8 mouse cellular contexts compared by ENCODE assay signal in genomic region chr12:16568496-16568895, GRCm38 (mm10). TPM values are rescaled to one million over a fixed set of nuclear protein-coding genes. Genes with fewer than 3 reads are reported as not detected.
DNase-seq lines count a peak whose midpoint lies in the region; ATAC-seq and TF ChIP-seq lines count a peak whose summit lies in the region.
"Had no signal": no experiment of that assay in that cellular context is flagged by ENCODE, and none has a peak within 500 bp of the region (broad histone marks: within the 10 kb centered on the region; RNA-seq: fewer than 3 reads in every experiment).

No protein-coding gene starts in this region.

- H3K4me3 ChIP-seq in C2C12 (ENCODE audit: insufficient read depth, poor library complexity, severe bottlenecking) (no peak overlapping the region), ES-E14 (ENCODE audit: insufficient read depth in 1 of 2, low read depth in 1 of 2, low read length in 2 of 2, poor library complexity in 1 of 2, severe bottlenecking in 1 of 2) (no peak overlapping the region)
- H3K4me3 ChIP-seq in kidney, postnatal 0 days (replicated peaks; ENCODE audit: low read depth, low read length) = no peak overlapping the region
- no peak overlapping the region for H3K4me3 ChIP-seq in lung, postnatal 0 days (ENCODE audit: low read depth, low read length)
- H3K4me3 ChIP-seq: heart, embryonic 13.5 days had no signal

- no peaks in the 10 kb centered on the region for H3K79me3 ChIP-seq in C2C12 (ENCODE audit: low read depth)

- no peak overlapping the region for H3K9ac ChIP-seq in ES-E14 (ENCODE audit: insufficient read depth, low read depth, low read length, poor library complexity, severe bottlenecking)
- H3K9ac ChIP-seq in kidney, postnatal 0 days (ENCODE audit: low read depth, low read length) = no peak overlapping the region
- H3K9ac ChIP-seq in lung, postnatal 0 days (replicated peaks; ENCODE audit: low read depth) = no peak overlapping the region

- no peaks in the 10 kb centered on the region for H3K36me3 ChIP-seq in C2C12 (ENCODE audit: control insufficient read depth, insufficient read depth)
- peaks cover 44% of the 10 kb centered on the region for H3K36me3 ChIP-seq in ES-E14 (ENCODE audit: control insufficient read depth, insufficient read depth, low read length, poor library complexity, severe bottlenecking)
- H3K36me3 ChIP-seq in kidney, postnatal 0 days (ENCODE audit: insufficient read depth, low read length) = 0 out of 2 replicates have a peak, but pooled peaks cover 20% of the 10 kb centered on the region
- peaks cover 16% of the 10 kb centered on the region for H3K36me3 ChIP-seq in lung, postnatal 0 days (ENCODE audit: insufficient read depth, low read length)

- no peaks in the 10 kb centered on the region for H3K27me3 ChIP-seq in C2C12 (ENCODE audit: control insufficient read depth, insufficient read depth, insufficient read length)
- no peaks in the 10 kb centered on the region for H3K27me3 ChIP-seq in kidney, postnatal 0 days (ENCODE audit: insufficient read depth, low read length)
- no peaks in the 10 kb centered on the region for H3K27me3 ChIP-seq in lung, postnatal 0 days (replicated peaks; ENCODE audit: insufficient read depth, low read length)
- H3K27me3 ChIP-seq: heart, embryonic 13.5 days had no signal

- H3ac ChIP-seq in C2C12 (ENCODE audit: control insufficient read depth, insufficient read length, low read depth) = no peak overlapping the region

- no peaks in the 10 kb centered on the region for H3K79me2 ChIP-seq in C2C12 (ENCODE audit: control insufficient read depth, insufficient read depth)

- H3K4me2 ChIP-seq in kidney, postnatal 0 days (ENCODE audit: low read length) = no peak overlapping the region
- H3K4me2 ChIP-seq in lung, postnatal 0 days (replicated peaks; ENCODE audit: low read depth, low read length) = no peak overlapping the region
- H3K4me2 ChIP-seq: heart, embryonic 13.5 days had no signal

- no peak for TF ChIP-seq EP300 in lung, postnatal 0 days (IDR thresholded peaks at IDR 0.05)

- intact Hi-C loops in gastrocnemius, postnatal 14 days (cut with DNase I; ENCODE audit: low total_unique reads) = loop anchor here (5.0 kb wide), 2 partner anchors 64 to 189 kb away; no protein-coding TSS in a partner anchor

- peak; percentile 41 for TF ChIP-seq CTCF in C2C12 (IDR thresholded peaks at IDR 0.05; ENCODE audit: control insufficient read depth, insufficient read depth, insufficient read length)
- peak; percentile 88 for TF ChIP-seq CTCF in kidney, postnatal 0 days (IDR thresholded peaks at IDR 0.05; ENCODE audit: low read depth)
- peak; percentile 92 for TF ChIP-seq CTCF in lung, postnatal 0 days (IDR thresholded peaks at IDR 0.05)

- ATAC-seq in kidney, postnatal 0 days (replicated peaks; ENCODE audit: low FRiP score, low read depth) = 0 out of 2 replicates have a peak, but pooled peaks have one; percentile 51
- peak; percentile 67 for ATAC-seq in lung, postnatal 0 days

- 30% methylated on average over 4 of the region's 4 CpGs for WGBS in kidney, postnatal 0 days
- WGBS in lung, postnatal 0 days = 28% methylated on average over 4 of the region's 4 CpGs

- no peaks in the 10 kb centered on the region for H3K9me3 ChIP-seq in ES-E14 (ENCODE audit: control insufficient read depth, insufficient read depth, low read depth, low read length)
- no peaks in the 10 kb centered on the region for H3K9me3 ChIP-seq in kidney, postnatal 0 days (replicated peaks; ENCODE audit: low read length)
- no peaks in the 10 kb centered on the region for H3K9me3 ChIP-seq in lung, postnatal 0 days (ENCODE audit: low read length)
- H3K9me3 ChIP-seq: heart, embryonic 13.5 days had no signal

- in situ Hi-C loops in ES-E14 (cut with MboI; ENCODE audit: low sequenced_read_pairs in 2 of 2, unreplicated experiment in 2 of 2) = no loop called here

- no peak overlapping the region for H3K27ac ChIP-seq in ES-E14 (ENCODE audit: insufficient read depth, low read depth, low read length, poor library complexity, severe bottlenecking)
- no peak overlapping the region for H3K27ac ChIP-seq in kidney, postnatal 0 days
- no peak overlapping the region for H3K27ac ChIP-seq in lung, postnatal 0 days (ENCODE audit: low read length)

- DNase-seq in ES-E14 (ENCODE audit: low read depth, low spot score) = peak; percentile 63
- DNase-seq in cerebellum, adult 9-10 months = peak; percentile 77
- DNase-seq in gastrocnemius, postnatal 14 days = peak; percentile 53
- DNase-seq in kidney, postnatal 0 days (ENCODE audit: low spot score) = peak; percentile 83
- DNase-seq in lung, postnatal 0 days (ENCODE audit: low spot score) = peak; percentile 85
- DNase-seq in retina, postnatal 1 day = peak; percentile 83

- H3K4me1 ChIP-seq in ES-E14 (ENCODE audit: control insufficient read depth in 2 of 2, insufficient read depth in 2 of 2, low read length in 2 of 2, poor library complexity in 1 of 2) = peaks cover 0 to 7% of the 10 kb centered on the region in 2 experiments; a peak in 2 of 4 replicates
- no peaks in the 10 kb centered on the region for H3K4me1 ChIP-seq in kidney, postnatal 0 days (replicated peaks; ENCODE audit: insufficient read depth, low read length)
- no peaks in the 10 kb centered on the region for H3K4me1 ChIP-seq in lung, postnatal 0 days (ENCODE audit: insufficient read depth, low read depth, low read length)

TF ChIP-seq in C2C12, 6 proteins besides CTCF, POLR2A, EP300 and RAD21:
- TF ChIP-seq MYOG (IDR thresholded peaks at IDR 0.05; ENCODE audit: control insufficient read depth, extremely low read depth, insufficient read length) = no peak
- TF ChIP-seq MYOD1 (IDR thresholded peaks at IDR 0.05; ENCODE audit: control insufficient read depth, insufficient read length, low read depth) = no peak
- TF ChIP-seq USF1 (IDR thresholded peaks at IDR 0.05; ENCODE audit: low read depth) = no peak
- no peak for TF ChIP-seq FOSL1 (IDR thresholded peaks at IDR 0.05; ENCODE audit: insufficient read depth, low read length, poor library complexity, severe bottlenecking)
- TF ChIP-seq CEBPB (IDR thresholded peaks at IDR 0.05; ENCODE audit: low read depth) = no peak
- no peak for TF ChIP-seq MAX (IDR thresholded peaks at IDR 0.05)

TF ChIP-seq in ES-E14, 5 proteins besides CTCF, POLR2A, EP300 and RAD21:
- peak; percentile 31; the same call in 1 of the 2 replicates for TF ChIP-seq ZC3H11A (IDR thresholded peaks at IDR 0.05; ENCODE audit: borderline replicate concordance, low read depth, low read length)
- TF ChIP-seq HCFC1 (IDR thresholded peaks at IDR 0.05; ENCODE audit: borderline replicate concordance, insufficient read depth, low read length) = no peak
- no peak for TF ChIP-seq CHD2 (IDR thresholded peaks at IDR 0.05; ENCODE audit: low read depth, low read length)
TF ChIP-seq in ES-E14: peak in this region for 1.

RNA-seq across cellular contexts. Expression of gene Lpin1, which starts 42.3 kb away (rescaled TPM):
- 0.89 TPM for polyA plus RNA-seq in C2C12 (2012; fragmentation: generic; extraction: Trizol)
- 15.8 and 20.0 TPM in 2 replicates for total RNA-seq in ES-E14 (2012; rRNA removed)
- total RNA-seq in gastrocnemius, postnatal 14 days (2021) = 100 to 1,000 TPM in 1 of 2 experiments, 10 to 100 TPM in 1; 46.2 to 117 TPM
- polyA plus RNA-seq in kidney, postnatal 0 days (2015; fragmentation: Nextera tagmentation; extraction: Ambion mirVana) = 4.7 and 5.2 TPM in 2 replicates
- 7.3 and 9.0 TPM in 2 replicates for polyA plus RNA-seq in lung, postnatal 0 days (2015; fragmentation: Nextera tagmentation; extraction: Ambion mirVana)

Comparison
In these comparisons a context has a peak if more than half of its experiments do, and no peak if none do; other contexts are left out.
1. CTCF ChIP-seq: peak in every context shown above with its lines; median percentile 92 in lung, postnatal 0 days; 88 in kidney, postnatal 0 days; 41 in C2C12.